Mouse (Mus musculus): ENCODE measurements around the gene Dtx1.

The Dtx1 gene

DNA sequence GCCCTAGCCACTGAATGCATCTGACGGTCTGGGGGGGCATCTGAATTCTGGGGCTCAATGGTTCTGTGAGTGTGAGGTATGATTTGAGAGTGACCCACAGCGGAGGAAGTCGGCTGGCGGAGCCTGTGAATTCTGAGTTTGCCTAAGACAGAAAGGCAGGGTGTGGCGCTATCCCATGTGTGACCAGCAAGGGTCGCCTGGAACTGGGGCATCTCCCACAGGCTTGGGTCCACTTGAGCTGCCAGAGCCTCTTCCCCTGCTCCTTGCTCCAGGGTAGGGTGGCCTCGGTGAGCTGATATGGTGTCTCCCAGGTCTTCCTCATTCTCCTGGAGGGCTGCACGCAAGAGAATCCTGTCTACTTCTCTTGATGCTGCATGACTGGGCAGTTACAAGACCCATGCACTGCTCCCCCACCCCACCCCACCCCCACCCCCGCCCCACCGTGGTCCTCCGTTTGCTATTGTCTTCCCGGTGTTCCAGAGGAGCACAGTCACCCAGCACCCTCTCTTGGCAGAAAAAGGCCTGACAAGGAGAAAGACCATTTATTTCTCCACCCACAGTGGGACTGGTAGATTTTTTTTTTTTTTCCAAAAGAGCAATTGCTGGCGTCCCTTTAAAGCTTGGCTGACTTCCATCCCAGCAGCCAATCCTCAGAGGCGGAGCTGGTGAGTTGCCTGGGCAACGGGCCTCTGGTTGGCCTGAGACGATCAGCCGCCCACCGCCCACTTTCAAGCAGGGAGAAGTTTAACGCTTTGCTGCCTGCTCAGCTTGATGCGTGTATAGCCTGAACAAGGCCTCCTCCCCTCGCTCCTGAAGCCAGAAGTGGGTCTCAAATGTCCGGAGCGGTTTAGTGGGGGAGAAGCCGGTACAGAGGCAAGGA lies 31.8 kb downstream of the Dtx1 start:
- DNase-seq (ENCODE audit: low spot score in 2 of 2): peak; percentile 72 to 83

DNA sequence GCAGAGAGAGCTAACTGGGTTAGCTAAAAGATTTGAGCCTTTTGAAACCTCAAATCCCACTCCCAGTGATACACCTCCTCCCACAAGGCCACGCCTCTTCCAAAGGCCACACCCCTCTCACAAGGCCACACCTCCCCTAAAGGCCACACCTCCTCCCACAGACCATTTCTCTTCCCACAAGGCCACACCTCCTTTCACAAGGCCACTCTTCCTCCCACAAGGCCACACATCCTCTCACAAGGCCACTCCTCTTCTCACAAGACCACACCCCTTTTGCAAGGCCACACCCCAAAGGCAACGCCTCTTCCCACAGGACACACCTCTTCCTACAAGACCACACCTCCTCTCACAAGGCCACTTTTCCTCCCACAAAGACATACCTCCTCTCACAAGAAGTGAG lies 34.2 kb downstream of the Dtx1 start:
- DNase-seq (ENCODE audit: low spot score in 2 of 2): no peak

DNA sequence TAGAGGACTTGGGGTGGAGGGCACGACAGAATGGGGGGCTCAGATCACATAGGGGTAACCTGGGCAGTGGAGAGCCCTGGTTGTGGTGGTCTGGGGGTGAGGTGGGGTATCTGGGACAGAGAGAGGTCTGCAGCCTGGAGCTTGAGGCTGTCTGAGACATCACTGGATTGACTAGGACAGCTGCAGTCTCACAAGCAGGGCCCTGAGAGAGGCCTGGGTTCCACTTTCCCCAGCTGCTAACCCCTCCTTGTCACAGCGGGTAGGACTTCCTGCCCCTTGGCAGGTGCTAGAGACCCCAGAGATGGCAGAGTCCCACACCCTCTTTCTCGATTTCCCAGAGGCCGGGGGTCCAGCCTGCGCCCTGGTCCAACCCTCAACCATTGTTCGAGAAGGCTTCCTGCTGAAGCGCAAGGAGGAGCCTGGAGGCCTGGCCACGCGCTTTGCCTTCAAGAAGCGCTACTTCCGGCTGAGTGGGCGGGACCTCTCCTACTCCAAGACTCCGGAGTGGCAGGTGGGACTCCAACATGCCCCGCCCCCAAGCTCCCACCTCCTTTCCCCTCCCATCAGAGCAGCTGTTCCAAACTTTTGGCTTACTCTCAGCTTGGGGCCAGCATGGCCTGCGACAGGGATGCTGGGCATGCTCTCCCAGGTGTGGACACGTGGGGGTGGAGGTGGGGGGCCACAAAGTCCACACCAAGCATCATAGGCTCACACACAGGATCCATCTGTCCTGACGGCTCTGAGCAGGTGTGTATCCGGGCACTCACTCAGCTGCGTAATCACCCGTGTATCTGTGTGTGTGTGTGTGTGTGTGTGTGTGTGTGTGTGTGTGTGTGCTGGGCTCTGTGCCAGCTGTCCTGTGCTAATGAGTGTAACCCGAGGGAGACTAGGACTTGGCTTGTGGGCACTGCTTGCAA lies 37.2 kb downstream of the Dtx1 start:
- DNase-seq (ENCODE audit: low spot score in 2 of 2): no peak

DNA sequence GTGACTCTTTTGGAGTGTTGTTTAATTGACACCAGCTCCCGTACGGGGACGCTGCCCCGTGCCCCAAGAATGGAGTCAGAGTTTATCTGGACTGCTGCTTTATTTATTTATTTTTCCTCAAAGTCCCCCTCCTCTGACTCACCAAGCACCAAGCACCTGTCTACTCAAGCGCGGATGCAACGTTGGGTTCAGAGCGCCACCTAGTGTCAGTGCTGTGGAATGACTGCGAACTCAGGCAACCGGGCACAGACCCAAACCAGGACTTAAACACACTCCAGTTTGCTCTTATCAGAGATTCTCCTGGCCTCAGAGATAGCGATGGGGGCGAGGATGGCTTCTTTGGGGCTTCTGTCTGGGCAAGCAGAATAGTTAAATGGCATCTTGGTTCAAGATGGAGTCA lies 38.1 kb downstream of the Dtx1 start:
- DNase-seq (ENCODE audit: low spot score in 2 of 2): peak; percentile 56 to 58

DNA sequence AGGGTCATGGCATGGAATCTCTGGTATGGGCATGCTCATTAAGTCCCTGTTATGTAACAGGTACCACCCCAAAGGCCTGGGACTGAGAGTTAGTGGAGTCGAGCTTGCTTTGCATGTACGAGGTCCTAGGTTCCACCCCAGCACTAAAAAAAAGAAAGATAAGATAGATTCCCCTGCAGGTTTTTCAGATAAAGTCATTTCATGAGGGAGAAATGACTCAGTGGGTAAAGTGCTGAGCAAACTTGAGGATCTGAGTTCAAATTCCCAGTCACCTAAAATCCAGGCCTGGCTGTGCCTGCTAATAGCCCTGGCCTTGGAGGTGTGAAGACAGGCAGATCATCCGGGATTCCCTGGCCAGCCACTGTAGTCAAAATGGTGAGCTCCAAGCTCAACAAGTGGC lies 39.9 kb downstream of the Dtx1 start:
- DNase-seq (ENCODE audit: low spot score in 2 of 2): no peak

DNA sequence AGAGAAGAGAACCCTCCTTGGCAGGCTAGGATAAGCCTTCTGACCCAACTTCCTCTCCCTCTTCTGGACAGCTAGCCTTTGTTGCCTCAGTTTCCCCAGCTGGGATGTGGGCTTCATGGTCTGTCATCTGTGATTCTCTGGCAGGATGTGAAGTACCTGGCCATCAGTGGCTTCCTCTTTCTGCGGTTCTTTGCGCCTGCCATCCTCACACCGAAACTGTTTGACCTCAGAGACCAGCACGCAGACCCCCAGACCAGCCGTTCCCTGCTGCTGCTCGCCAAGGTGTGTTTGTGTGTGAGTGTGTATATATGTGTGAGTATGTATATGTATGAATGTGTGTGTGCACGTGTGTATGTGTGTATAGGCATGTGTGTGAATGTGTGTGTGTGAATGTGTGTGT lies 41.6 kb downstream of the Dtx1 start:
- no peak for DNase-seq (ENCODE audit: low spot score in 2 of 2)

DNA sequence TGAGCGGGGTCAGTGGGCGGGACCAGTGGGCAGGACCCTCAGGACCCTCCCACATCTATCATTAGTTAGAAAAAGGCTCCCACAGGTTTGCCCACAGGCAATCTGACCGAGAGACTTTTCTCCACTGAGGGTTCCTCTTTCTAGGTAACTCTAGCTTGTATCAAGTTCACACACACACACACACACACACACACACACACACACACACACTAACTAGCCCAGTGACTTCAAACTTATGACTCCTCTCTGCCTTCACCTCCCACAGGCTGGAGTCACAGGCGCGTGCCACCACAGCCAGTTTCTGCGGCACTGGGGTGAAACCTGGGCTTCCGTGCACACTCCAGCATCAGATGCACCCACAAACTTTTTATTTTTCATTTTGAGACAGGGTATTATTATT lies 43.0 kb downstream of the Dtx1 start:
- DNase-seq (ENCODE audit: low spot score in 2 of 2): no peak

DNA sequence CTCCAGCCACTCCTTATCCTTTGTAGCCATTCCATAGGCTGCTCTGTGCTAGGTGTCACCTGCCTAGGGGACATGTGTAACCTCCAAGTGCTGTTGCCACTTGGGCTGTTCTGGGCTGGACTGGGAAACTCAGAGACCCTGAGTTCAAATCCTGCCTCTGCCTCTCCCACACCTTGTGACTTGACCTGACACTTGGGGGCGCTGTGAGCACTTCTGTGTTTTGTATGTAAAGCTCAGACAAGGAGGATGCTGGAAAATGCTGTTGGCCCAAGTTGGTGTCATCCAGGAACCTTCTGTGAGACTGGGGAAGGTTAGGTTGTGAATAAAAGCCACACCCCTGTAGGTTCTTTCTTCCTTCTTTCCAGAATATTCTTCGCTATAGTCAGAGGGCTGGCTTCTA lies 46.8 kb downstream of the Dtx1 start:
- no peak for DNase-seq (ENCODE audit: low spot score in 2 of 2)

DNA sequence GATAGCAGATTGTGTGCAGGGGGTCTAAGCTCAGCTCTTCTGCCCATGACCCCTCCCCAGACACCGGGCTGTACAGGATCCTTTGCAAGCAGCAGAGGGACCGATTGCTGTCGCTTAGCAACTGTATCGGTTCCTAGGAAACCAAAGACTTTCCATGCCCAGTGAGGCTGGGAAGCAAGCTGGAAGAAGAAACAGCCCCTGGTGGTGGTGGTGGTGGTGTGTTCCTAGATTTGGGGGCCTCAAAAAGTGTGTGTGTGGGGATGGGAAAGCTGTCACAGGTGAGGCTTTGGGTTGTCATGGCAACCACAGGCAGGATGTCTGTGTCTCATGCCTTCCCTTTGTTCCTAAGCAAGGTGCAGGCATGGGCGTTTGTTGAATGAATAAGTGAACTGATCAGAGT lies 50.9 kb downstream of the Dtx1 start:
- no peak for DNase-seq (ENCODE audit: low spot score in 2 of 2)

DNA sequence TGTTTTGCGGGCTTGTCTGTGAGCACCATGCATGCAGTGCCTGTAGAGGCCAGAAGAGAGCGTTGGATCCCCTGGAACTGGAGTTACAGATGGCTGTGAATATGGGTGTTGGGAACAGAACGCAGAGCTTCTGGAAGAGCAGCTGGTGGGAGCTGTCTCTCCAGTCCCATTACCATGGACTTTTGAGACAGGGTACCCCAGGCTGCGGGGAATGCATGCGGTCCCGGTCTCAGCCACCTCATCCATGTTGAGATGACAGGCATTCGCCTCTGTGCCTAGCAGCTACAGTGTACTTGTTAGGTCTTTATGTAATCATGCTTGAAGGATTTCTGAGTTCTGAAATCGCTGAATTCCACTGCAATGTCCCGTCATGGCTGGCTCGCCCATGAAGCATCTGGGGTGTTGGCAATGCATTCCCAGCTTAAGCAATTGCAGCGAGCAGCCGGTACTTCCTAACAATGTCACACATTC lies 55.4 kb downstream of the Dtx1 start:
- no peak for DNase-seq (ENCODE audit: low spot score in 2 of 2)

DNA sequence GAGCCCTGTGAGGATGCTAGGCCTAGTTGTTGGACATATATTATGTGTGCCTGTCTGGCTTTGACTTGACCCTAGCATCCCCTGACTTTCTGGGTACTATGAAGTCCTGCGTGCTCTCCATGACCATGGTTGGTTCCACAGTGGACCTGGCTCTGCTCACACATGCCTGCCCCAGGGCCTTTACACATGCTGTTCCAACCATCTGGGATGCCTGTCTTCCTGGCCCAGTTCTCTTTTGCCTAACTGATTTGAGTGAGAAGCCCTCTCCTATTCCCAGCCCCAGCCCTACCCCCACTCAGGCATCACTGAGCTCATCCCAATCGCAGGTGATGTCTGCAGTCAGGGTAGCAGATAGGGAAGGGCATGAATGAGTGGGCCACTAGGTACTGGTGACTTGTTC lies 57.9 kb downstream of the Dtx1 start:
- DNase-seq (ENCODE audit: low spot score in 2 of 2): no peak

DNA sequence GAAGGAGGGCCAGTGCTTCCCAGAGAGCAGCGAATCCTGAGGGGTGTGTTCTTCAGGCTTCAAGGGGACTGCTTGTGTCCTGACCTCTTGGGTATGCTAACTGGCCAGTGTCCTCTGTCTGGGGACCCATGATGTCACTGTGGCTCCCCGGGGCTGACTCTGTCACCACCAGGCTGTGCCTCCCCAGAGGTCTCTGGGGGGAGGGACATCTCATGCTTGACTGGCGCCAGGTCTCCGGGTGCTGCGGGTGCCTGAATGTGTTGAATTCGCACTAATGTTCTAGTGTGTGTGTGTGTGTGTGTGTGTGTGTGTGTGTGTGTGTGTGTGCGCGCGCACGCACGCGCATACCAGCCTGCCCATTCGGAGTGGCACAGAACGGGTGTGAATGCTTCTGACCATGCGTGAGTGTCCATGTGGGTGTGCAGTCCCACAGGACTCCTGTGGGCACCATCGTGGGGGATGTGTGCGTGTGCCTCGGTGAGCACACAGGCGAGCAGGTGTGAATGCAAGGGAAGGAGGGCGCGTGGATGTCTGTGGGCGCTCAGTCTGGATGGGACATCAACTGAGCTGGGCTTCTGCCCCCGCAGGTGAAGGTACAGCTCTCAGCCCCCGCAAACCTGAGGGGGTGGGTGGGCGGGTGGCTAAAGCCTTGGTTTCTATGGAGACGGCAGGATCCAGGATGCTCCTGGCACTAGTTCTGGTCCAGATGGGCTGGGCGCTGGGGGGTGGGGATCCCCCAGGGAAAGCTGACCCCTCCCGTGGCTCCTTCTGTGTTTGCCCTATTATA lies 58.6 kb downstream of the Dtx1 start:
- no peak for DNase-seq (ENCODE audit: low spot score in 2 of 2)

DNA sequence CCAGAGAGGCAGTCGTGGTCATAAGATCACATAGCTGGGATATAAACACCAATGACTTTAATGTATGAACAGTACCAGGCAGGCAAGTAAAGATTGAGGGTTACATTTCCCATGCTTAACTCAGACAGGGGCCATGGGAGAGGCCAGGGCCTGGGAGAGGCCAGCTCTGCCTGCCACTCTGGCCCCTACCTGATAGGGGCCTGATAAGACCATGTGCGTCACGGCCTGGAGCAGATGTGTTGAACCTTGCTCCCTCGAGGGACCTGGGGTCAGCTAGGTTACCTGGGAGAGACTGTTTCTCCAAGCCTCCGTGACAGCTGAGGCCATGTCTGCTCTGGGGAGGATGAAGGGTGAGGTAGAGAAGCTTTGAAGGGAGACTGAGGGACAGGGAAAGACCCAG lies 60.5 kb downstream of the Dtx1 start:
- DNase-seq (ENCODE audit: low spot score in 2 of 2): no peak

DNA sequence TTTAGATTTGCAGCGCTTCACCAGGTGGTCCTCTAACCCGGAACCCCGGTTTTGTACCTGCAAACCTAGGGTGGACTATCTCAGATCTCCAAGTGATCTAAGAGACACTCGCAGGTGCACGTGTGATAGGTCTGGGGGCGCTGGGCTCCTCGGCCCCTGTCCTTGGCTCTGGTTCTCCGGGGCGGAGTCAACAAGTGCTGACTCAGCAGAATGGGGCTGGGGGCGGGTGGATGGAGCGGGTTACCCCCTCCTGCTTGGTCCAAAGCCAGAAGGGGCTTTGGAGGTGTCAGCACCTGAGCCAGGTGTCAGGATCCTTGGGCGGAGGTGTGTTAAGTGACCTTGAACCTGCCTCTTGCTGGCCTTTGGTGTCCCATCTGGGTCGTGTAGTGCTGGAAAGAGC lies 61.8 kb downstream of the Dtx1 start:
- DNase-seq (ENCODE audit: low spot score in 2 of 2): no peak

DNA sequence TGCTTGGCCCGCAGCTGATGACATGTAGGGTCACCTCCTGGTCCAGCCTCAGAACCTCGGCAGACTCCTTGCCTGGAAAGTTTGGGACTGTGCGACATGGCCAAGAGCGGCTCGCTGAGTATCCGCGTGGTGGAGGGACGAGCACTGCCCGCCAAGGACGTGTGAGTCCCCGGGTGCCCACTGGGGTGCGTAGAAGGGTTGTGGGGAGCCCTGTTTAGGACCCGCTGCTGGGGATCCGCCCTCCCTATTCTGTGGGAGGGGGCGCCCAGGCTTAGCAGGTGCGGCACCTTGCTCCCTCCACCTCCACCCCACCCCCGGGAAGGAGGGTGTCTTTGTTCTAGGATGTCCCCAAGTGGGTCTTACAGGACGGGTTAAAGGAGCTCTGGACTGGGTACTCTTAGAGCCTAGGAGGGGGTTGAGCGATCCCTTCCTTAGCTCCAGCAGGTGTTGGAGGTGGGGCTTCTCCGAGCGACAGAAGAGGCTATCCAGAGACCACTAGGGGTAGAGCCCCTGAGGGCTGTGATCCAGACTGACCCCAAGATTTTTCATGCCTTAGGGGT lies 62.3 kb downstream of the Dtx1 start:
- DNase-seq (ENCODE audit: low spot score in 2 of 2): no peak

DNA sequence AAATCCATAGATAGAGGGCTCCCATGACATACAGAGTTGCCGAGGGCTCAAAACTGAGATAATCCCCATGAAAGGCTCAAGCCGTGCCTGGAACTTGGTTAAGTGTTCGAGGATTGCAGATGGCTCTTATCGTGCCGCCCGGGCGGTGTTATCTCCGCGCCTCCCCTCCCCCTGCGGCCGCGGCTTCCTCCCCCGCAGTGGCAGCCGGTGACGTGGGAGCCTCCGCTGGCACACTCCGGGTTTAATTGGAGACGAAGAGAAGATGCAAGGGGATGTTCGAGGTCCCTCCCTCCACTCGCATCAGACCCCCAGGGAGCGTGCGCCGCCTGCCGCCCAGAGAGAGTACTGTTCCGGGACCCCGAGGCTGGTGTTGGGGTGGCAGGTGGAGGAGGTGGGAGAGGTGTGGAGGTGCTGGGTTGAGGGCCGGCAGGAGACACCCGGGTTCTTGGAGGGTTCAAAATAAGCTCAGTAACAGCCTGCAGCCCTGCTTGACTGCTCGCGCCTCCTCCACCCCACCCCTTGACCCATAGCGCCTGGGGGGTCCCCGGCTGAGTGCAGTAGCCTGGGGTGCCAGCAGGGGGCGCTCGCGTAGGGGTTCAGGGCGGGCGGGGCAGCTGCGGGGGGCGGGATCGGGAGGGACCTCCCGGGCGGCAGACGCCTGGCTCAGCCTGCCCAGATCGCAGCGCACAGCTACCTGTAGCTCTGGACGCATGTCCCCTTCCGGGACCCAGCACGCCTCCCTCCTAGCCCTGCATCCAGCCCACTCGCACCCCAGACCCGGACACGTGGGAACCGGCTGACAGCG lies 63.0 kb downstream of the Dtx1 start, which contains the start of gene Rasal1:
Gene Rasal1, plus strand, starts transcription at position 244 of the 805 bp plus-strand sequence.
- DNase-seq (ENCODE audit: low spot score in 2 of 2): peak; percentile 61 to 69

DNA sequence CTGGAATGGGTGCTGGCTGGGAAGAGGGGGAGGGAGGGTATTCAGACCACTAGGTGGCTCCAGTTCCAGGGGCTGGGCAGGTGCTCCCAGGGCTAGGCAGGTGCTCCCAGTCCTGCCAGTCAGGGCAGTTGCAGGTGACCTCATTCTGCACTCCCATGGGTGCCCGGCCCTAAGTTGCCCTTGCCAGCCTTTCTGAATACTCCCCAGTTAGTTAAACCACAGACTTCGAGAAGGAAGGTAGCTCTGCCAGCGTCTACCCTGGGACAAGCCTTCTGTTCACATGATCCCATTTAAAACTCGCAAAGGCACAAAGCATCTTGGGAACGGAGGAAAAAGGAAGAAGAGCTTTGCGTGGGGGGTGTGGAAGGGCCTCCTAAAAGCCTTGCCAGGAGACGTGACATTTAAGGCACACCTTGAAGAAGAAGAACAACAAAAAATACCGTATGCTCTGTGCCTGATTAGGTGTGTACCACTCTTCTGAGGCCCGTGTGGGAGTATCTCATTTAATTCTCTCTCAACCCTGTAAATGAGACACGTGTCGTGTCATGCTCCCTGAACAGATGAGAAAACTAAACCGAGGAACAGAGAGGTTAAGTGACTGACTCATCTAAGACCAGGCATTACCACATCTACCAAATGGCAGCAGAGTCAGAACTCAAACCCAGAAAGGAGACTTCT lies 63.8 kb downstream of the Dtx1 start:
- no peak for DNase-seq (ENCODE audit: low spot score in 2 of 2)

DNA sequence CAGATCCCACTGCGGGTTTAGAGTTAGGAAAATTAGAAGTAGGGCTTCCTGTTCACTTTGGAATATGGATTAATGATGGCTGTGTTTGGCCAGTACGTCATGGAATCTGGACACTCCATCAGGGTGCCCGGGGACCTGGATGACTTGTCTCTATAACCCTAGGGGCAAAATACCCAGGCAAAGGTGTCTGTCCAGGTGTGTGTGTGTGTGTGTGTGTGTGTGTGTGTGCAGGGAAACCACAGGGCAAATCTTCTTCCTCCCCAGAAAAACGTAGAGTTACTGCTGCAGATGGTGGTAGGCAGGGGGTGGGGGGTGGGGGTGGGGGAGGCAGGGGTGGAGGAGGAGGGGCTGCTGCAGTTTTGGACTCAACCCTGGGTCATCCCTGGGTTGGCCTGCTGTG lies 64.4 kb downstream of the Dtx1 start:
- no peak for DNase-seq (ENCODE audit: low spot score in 2 of 2)

DNA sequence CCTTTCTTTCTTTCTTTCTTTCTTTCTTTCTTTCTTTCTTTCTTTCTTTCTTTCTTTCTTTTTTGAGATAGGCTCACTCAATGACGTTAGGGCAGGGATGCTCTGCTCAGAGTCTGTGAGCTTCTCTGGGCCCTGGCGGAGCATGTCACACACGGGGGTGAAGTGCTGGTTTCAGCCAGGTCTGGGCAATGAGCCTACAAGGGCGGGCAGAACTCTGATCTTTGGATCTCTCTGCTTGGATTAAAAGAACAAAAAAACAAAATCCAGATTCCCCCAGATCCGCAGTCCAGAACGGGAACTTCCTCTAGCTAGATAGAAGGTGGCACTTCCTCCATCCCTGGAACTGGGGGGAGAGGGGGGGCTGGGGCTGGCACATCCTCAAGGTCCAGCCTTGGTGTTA lies 65.9 kb downstream of the Dtx1 start:
- no peak for DNase-seq (ENCODE audit: low spot score in 2 of 2)

DNA sequence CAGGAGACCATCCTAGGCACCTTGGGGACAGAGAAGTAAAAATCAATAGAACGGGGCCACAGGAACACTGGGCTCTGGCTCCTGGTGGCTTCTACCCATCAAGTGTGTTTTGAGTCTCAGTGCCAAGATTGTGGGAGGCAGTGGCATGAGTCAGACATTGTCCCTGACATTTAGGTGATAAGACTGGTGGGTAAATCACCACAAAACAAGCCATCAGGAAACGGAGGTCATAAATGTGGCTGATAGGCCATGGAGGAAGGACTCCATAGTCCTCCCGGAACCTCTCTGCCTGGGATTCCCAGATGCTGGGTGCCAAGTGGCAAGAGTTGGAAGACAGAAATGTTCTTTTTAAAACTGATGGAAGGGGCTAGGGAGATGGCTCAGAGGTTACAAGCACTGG lies 67.5 kb downstream of the Dtx1 start:
- DNase-seq (ENCODE audit: low spot score in 2 of 2): no peak
